Mouse (Mus musculus): ENCODE results near the gene Elavl3. TPM values are rescaled to one million over a fixed set of nuclear protein-coding genes. Genes with fewer than 3 reads are reported as not detected.

Gene Elavl3
- polyA plus RNA-seq, 1 experiment: 0.06 TPM

- H3K4me2 ChIP-seq (ENCODE audit: low read depth): no peak overlapping the region
- TF ChIP-seq TCF3 (IDR thresholded peaks at IDR 0.05; ENCODE audit: insufficient read length, low read depth): no peak
- TF ChIP-seq POLR2AphosphoS2 (IDR thresholded peaks at IDR 0.05; ENCODE audit: insufficient read length, low read depth): no peak
- no peak for TF ChIP-seq CEBPB (IDR thresholded peaks at IDR 0.05; ENCODE audit: insufficient read depth, poor library complexity, severe bottlenecking)
- TF ChIP-seq POLR2A (IDR thresholded peaks at IDR 0.05; ENCODE audit: insufficient read length, low read depth): no peak
- TF ChIP-seq USF1 (IDR thresholded peaks at IDR 0.05; ENCODE audit: low read depth): no peak
- TF ChIP-seq REST (IDR thresholded peaks at IDR 0.05; ENCODE audit: insufficient read depth, insufficient read length): no peak
- no peak for TF ChIP-seq MYOG (IDR thresholded peaks at IDR 0.05; ENCODE audit: control insufficient read depth in 1 of 3, insufficient read depth in 1 of 3, insufficient read length in 2 of 3, low read depth in 2 of 3)
- no peak for TF ChIP-seq TCF12 (IDR thresholded peaks at IDR 0.05; ENCODE audit: insufficient read depth, poor library complexity, severe bottlenecking)
- TF ChIP-seq MAX (IDR thresholded peaks at IDR 0.05; ENCODE audit: low read depth): no peak
- no peak for TF ChIP-seq SRF (IDR thresholded peaks at IDR 0.05; ENCODE audit: control insufficient read depth, insufficient read length, low read depth)
- no peak for TF ChIP-seq E2F4 (IDR thresholded peaks at IDR 0.05; ENCODE audit: insufficient read depth)
- H3K27me3 ChIP-seq (ENCODE audit: control insufficient read depth, insufficient read depth, insufficient read length): no peaks in the 10 kb centered on the region
- H3K36me3 ChIP-seq (ENCODE audit: control insufficient read depth, insufficient read depth): no peaks in the 10 kb centered on the region
- no peak overlapping the region for H3ac ChIP-seq (ENCODE audit: control insufficient read depth, insufficient read length)
- no peaks in the 10 kb centered on the region for H3K79me2 ChIP-seq (ENCODE audit: control insufficient read depth, insufficient read depth)
- H3K4me3 ChIP-seq: no peak overlapping the region
Observed at GRCm38 (mm10) chr9:21983911-21984310, 67.9 kb downstream of the Elavl3 start.

GRCm38 (mm10) chr9:21978398-21979128 is 73.3 kb downstream of the Elavl3 start:
- no peaks in the 10 kb centered on the region for H3K36me3 ChIP-seq (ENCODE audit: control insufficient read depth, insufficient read depth)
- H3K79me2 ChIP-seq (ENCODE audit: control insufficient read depth, insufficient read depth): no peaks in the 10 kb centered on the region
- TF ChIP-seq POLR2AphosphoS2 (IDR thresholded peaks at IDR 0.05; ENCODE audit: insufficient read length, low read depth) (no peak), USF1 (IDR thresholded peaks at IDR 0.05; ENCODE audit: low read depth) (no peak), SRF (IDR thresholded peaks at IDR 0.05; ENCODE audit: control insufficient read depth, insufficient read length, low read depth) (no peak), TCF3 (IDR thresholded peaks at IDR 0.05; ENCODE audit: insufficient read length, low read depth) (no peak), POLR2A (IDR thresholded peaks at IDR 0.05; ENCODE audit: insufficient read length, low read depth) (no peak), MYOD1 (IDR thresholded peaks at IDR 0.05; ENCODE audit: control insufficient read depth in 1 of 3, insufficient read length in 2 of 3, low read depth in 2 of 3) (no peak), CEBPB (IDR thresholded peaks at IDR 0.05; ENCODE audit: insufficient read depth, poor library complexity, severe bottlenecking) (no peak), MAX (IDR thresholded peaks at IDR 0.05; ENCODE audit: low read depth) (no peak)
- H3K4me3 ChIP-seq: no peak overlapping the region
- no peak overlapping the region for H3K4me2 ChIP-seq (ENCODE audit: low read depth)
- no peaks in the 10 kb centered on the region for H3K27me3 ChIP-seq (ENCODE audit: control insufficient read depth, insufficient read depth, insufficient read length)
- no peak overlapping the region for H3ac ChIP-seq (ENCODE audit: control insufficient read depth, insufficient read length)

GRCm38 (mm10) chr9:21977972-21978371 is 73.9 kb downstream of the Elavl3 start:
- Histone ChIP-seq H3K4me2 (ENCODE audit: low read depth) (no peak overlapping the region), H3K4me3 (no peak overlapping the region), H3K27me3 (ENCODE audit: control insufficient read depth, insufficient read depth, insufficient read length) (no peaks in the 10 kb centered on the region), H3ac (ENCODE audit: control insufficient read depth, insufficient read length) (no peak overlapping the region), H3K36me3 (ENCODE audit: control insufficient read depth, insufficient read depth) (peaks cover under 1% of the 10 kb centered on the region), H3K79me2 (ENCODE audit: control insufficient read depth, insufficient read depth) (no peaks in the 10 kb centered on the region)
- TF ChIP-seq E2F4 (IDR thresholded peaks at IDR 0.05; ENCODE audit: insufficient read depth) (no peak), SRF (IDR thresholded peaks at IDR 0.05; ENCODE audit: control insufficient read depth, insufficient read length, low read depth) (no peak), USF1 (IDR thresholded peaks at IDR 0.05; ENCODE audit: low read depth) (no peak), TCF12 (IDR thresholded peaks at IDR 0.05; ENCODE audit: insufficient read depth, poor library complexity, severe bottlenecking) (no peak), REST (IDR thresholded peaks at IDR 0.05; ENCODE audit: insufficient read depth, insufficient read length) (no peak), TCF3 (IDR thresholded peaks at IDR 0.05; ENCODE audit: insufficient read length, low read depth) (no peak), POLR2A (IDR thresholded peaks at IDR 0.05; ENCODE audit: insufficient read length, low read depth) (no peak), MYOG (IDR thresholded peaks at IDR 0.05; ENCODE audit: control insufficient read depth in 1 of 3, insufficient read depth in 1 of 3, insufficient read length in 2 of 3, low read depth in 2 of 3) (no peak), MAX (IDR thresholded peaks at IDR 0.05; ENCODE audit: low read depth) (no peak), MYOD1 (IDR thresholded peaks at IDR 0.05; ENCODE audit: control insufficient read depth in 1 of 3, insufficient read length in 2 of 3, low read depth in 2 of 3) (no peak), CEBPB (IDR thresholded peaks at IDR 0.05; ENCODE audit: insufficient read depth, poor library complexity, severe bottlenecking) (no peak), POLR2AphosphoS2 (IDR thresholded peaks at IDR 0.05; ENCODE audit: insufficient read length, low read depth) (no peak)

GRCm38 (mm10) chr9:21977331-21977730 is 74.5 kb downstream of the Elavl3 start:
- TF ChIP-seq USF1 (IDR thresholded peaks at IDR 0.05; ENCODE audit: low read depth) (no peak), TCF3 (IDR thresholded peaks at IDR 0.05; ENCODE audit: insufficient read length, low read depth) (no peak), CEBPB (IDR thresholded peaks at IDR 0.05; ENCODE audit: insufficient read depth, poor library complexity, severe bottlenecking) (no peak), E2F4 (IDR thresholded peaks at IDR 0.05; ENCODE audit: insufficient read depth) (no peak), MYOG (IDR thresholded peaks at IDR 0.05; ENCODE audit: control insufficient read depth in 1 of 3, insufficient read depth in 1 of 3, insufficient read length in 2 of 3, low read depth in 2 of 3) (no peak), SRF (IDR thresholded peaks at IDR 0.05; ENCODE audit: control insufficient read depth, insufficient read length, low read depth) (no peak)
- H3K79me2 ChIP-seq (ENCODE audit: control insufficient read depth, insufficient read depth): no peaks in the 10 kb centered on the region
- H3K4me3 ChIP-seq: no peak overlapping the region
- peaks cover 3% of the 10 kb centered on the region for H3K36me3 ChIP-seq (ENCODE audit: control insufficient read depth, insufficient read depth)
- no peak overlapping the region for H3K4me2 ChIP-seq (ENCODE audit: low read depth)
- no peaks in the 10 kb centered on the region for H3K27me3 ChIP-seq (ENCODE audit: control insufficient read depth, insufficient read depth, insufficient read length)
- no peak overlapping the region for H3ac ChIP-seq (ENCODE audit: control insufficient read depth, insufficient read length)

Measured in myocyte (in vitro differentiated cells).